Mouse (Mus musculus) frontal cortex, adult (tissue): Measurements from ENCODE around the gene Mapk6.

Experiments used
- ATAC-seq: cut with Nextera tagmentation; 2 replicates; pipeline ENCODE4 v1.9.2; 2017; ENCODE audit warnings: mild to moderate bottlenecking, moderate library complexity, mixed read lengths; ENCODE audit not compliant: low TSS enrichment

Gene Mapk6

DNA sequence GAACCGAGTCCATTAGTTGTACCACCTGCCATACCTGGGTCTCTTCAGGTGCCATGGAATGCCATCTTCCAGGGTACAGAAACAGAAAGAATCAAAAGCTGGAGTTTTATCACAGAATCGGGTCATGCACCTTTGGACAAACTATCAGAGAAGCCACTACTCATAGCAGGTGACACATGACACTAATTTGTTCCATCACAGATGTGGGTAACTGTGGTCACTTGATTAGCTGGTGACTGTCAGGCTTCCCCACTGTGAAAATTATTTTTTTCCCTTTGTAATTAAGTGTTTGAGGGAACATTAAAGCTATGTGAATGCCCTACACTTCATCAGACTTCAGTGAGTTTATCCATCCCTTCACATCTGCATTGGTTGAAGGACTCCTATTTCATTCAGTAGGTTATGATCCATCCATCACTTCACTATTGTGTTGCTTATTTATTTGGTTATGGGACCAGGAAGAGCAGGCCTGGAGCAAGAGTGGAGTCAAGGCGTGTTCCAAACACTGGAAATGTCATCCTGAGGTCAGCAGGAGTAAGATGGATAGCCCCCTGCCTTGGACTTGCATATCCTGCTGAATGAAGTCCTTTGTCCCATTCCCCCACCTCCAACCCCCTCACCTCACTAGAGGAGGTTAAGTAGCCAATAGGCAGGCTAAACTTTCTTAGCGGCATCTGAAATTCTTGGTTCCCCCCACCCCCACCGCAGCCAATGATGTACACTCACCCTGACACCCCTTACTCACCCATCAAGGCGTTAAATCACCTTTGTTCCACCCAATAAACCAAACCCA, 14.7 kb upstream of the Mapk6 start:
- ATAC-seq = no peak

DNA sequence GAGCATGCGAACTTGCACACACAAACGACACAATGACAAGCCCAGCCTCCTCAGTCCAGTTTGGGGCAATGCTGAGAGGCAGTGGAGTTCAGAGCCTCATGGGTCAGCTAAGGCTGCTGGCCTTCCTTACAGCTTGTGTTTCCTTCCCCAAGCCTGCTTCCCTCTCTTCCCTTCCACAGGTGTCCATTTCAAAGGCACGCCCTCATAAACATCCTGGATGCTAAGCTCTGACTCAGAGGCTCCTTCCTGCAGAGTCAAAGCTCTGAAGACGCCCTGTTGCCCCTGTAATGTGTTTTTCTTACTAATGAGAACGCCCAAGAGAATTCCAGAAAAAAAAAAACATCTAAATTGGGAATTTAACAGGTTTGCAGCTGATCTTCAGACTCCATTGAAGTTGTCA, 13.9 kb upstream of the Mapk6 start:
- ATAC-seq = no peak

DNA sequence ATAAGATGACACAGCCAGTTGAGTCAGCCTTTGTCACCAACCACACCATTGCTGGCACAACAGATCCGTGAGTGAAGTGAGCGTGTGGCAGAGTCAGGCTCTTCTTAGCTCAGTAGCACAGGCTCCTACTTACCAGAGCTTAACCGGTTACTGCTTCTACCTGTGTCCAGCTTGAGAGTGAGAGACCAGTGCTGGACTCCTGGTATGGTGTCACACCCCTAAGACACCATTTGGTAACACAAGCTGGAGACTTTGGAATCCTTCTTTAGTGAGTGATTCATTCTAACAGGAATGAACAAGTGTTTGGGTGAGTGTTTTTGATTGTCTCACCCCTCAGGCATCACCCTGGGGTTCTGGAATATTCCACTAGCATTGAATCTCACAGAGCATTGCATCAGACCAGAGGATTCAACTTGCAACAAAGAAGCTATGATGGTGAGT, 12.5 kb upstream of the Mapk6 start:
- no peak for ATAC-seq

DNA sequence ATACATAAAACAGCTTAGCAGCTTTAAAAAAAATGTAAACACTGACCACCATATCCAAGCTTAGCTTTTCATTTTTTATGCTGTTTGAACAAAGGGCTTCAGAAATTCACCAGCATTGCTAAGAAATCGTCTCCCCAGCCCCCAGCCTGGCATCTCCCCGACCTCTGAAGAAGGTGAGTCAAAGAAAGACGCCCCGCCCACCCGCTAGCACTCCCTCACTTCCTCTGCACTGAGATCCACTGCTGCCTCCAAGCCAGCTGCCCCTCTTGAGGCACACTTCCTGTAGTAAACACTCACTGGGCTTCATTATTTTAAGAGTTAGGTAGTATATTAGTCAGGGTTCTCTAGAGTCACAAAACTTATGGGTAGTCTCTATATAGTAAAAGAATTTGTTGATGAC, 4.4 kb upstream of the Mapk6 start:
- ATAC-seq = no peak

DNA sequence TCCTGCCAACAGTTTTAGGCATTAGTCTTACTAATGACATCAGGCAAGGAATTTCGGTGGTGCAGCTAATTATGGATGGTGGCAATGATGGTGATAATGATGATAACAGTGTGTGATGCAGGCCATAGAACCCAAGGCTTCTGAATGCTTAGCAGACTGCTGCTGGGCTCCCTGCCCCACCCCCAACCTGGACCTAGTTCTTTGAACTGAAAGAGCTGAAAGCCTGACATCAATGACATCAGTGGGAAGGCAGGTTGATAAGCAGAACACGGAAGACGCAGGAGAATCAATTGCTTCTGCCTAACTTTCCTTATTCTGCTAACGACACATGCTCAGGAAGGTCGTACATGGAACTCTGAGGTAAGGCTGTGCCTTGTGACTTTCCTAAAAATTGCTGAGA, 3.4 kb upstream of the Mapk6 start:
- ATAC-seq = no peak

DNA sequence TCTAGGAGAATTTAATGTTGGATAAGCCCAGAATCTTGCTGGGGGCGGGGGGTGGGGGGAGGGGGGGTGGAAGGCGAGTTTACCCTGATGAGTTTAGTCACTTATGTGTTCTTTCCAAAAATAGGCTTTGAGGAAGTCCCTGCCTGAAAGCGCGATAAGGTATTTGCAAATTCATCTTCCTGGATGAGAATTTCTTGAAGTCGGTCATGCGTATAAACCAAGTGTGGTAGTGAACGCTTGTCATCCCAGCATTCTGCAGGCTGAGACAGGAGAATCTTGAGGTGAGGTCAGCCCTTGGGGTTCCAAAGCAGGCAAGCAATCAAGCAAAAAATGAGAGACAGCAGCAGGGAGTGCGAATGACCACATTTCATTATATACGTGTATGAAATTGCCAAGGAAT, 1.8 kb upstream of the Mapk6 start:
- no peak for ATAC-seq

DNA sequence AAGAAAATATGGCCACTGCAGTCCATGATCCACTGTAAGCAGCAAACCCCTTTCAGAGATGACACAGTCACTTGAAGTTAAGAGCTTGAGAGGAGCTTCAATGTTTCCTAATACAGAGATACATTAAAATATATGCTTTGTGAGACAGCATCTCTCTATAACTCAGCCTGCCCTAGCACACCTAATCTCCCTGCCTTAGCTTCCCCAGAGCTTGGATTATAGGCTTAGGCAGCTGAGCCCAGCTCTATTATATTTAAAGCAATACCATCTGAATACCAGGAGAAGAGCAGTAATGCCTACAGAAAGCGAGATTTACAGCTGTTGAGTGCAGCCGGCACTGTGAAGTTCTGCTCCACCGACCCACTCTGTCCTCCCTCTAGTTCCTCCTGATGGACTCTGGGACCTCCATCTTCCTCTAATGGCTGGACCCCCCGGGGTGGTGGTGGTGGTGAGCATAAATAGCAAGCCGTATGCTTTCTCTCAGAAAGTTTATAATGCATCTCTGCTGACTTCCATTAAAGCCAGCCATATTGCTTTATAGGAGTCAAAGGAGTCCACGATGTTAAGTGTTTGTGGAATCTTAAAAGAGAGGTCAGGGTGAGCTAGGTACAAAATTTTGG, 1.2 kb upstream of the Mapk6 start:
- ATAC-seq = no peak

DNA sequence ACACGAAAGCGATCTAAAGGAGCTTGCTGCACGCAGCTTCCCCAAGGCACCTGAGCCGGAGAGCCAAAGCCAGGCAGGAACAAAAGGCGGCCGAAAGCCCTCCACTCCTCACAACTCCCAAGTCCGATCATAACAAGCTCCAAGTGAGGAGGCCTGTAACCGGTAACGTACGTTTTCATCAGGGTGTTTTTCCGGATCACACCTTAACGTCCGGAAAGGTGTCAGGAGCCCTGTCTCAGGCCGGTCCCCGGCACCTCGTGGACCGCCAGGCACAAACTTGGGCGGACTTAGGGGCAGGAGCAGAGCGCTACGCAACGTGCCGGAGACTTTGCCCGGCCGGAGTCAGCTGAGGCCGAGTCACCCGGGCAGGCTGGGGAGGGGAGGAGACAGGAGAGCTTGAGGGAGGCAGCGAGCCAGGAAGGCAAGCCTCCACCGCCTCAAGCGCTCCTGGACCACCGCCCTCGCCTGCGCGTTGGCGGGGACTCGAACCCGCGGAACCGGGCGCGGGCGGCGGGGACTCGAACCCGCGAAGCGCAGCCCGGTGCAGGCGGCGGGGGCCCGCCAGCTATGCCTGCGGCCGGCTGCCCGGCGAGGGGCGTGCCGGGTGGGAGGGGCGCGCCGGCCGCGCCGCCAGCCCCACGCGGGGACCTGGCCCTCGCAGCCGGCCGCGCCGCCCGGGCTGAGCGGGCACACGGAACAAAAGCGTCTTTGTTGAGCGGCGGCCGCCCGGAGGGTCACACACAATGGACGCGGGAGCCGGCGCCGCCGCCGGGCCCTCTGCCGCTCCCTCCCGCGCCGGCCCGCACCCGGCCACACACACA, 564 bp downstream of the Mapk6 start:
- peak; percentile 58 for ATAC-seq

DNA sequence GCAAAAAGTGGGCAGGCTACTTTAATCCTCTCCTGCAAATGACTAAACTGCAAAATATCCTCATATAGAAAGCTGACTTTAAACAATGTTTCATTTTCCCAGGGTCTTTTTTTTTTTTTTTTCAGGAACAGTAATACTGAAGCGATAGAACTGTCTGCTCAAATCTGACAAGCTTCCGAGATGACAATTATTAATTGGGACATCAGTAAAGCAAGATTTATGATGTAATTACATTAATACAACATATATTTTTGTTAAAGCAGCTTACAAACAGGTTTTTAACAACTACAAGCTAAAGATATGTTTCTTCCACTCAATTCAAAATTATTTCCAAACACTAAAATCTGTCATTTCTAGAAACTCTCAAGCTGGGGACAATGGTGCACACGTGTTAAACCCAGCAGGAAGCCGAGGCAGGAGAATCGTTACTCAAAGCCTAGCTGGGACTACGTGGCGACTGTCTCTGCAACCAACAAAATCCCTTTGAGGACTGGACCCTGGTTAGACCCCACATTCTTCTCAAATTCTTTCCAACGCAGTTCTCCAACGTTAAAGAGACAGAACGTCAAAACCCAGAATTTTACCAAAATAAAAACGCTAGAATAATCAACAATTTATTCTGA, 1.5 kb downstream of the Mapk6 start:
- no peak for ATAC-seq

DNA sequence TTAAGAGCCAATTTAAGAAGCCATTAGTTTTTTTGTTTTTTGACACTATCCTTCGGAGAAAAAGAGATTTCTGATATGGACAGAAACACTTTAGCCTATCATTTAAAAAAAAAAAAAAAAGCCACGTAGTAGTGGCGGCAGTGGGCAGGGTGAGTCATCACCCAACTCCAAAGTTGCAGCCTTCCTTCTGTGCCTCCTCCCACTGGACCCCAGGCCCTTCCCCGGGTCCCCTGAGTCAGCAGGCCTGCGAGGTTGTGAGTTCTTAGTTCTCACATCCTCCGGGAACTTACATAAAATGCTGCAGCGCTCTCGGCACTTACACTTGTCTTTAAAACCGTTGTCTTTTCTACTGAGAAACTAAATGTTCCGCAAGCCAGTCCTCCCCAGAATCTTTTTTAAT, 2.0 kb downstream of the Mapk6 start:
- peak; percentile 50; the same call in 1 of the 2 replicates for ATAC-seq

DNA sequence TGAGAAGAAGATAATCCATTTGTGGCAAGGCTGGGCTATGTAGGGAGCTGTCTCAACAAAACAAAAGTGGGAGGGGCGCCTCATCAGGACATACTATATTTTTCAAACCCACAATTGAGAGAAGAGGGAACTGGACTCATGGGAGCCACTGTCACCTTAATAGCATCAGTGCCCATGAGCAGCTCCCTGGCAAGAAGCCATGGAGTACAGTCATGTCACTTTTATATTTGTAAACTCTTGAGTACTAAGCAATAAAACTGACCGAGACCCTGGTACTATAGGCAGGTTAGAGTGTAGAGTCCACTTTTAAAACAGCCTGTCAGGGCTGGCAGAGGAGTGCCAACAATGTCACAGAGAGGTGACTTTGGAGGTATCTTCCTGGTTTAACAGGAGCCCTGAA, 3.7 kb downstream of the Mapk6 start:
- ATAC-seq = no peak

DNA sequence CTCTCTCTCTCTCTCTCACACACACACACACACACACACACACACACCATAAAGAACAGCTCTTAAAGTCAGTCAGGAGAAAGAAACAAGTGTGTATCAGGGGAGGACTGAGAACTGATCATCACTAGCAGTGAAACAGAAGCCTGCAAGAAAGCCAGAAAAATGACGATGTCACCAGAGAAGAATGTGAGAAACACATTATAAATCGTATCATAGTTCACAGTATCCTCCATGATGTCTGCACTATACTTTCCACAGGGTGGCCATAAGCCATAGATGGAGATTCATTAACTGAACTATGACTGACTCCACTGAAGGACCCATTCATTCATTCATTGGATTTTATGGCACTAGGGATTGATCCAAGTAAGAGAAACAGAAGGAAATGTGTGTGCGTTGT, 6.3 kb downstream of the Mapk6 start:
- ATAC-seq = no peak

DNA sequence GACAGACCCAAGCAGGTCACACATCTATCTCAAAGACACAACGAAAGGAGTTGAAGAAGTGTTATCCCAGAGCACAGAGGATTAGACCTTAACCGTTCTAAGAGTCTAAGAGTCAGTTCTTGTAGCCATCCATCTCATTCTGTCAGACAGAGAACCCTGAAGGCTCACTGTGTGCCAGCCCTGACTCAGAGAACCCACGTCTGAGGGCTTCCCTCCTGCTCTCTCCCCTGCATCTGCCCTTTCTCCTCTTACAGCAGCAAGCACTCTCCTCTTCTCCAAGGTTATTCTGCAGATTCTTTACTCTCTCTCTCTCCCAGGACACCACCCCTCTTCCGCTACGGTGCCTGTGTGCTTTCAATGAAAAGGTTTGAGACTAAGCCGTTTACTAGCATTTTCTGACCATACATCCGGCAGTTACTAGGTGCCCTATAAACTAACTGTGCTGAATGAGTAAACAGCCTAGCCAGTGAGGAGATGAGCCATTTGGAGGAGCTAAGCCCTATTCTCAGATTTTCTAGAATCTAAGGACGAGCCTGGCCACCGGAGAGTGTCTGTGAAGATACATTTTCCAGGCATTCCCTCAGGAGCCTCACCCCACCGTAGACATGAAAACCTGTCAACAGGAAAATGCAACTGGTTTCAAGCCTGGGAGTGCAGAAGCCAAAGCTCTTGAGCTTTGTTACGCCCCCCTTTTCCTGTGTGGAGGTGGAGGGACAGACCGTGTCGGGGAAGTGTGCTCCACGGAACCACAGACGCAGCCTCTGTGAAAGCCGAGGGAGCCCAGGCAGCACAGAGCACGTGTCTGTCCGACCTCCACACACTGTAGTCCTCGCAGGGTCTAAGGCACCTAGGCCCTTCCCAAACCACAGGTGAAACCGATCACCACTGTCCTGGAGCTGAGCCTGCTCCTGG, 8.0 kb downstream of the Mapk6 start:
- ATAC-seq = peak; percentile 66

DNA sequence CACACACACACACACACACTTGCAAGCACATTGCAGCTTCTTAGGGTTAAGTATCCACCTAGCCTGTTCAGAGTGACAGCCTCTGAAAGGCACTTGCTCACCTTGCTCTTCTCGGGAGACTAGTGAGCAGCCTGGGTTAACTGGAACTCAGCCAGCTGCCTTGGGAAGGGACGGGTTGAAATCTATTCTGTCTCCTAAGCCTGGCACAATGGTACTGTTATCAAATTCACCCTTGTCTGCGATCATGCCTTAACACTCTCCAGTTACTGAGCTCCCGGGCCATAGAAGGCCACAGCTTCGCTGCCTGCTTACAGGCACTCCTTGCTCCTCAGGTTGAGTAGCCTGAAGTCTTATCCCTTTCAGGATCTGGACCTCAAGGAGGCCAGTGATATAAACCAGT, 9.2 kb downstream of the Mapk6 start:
- ATAC-seq = no peak

DNA sequence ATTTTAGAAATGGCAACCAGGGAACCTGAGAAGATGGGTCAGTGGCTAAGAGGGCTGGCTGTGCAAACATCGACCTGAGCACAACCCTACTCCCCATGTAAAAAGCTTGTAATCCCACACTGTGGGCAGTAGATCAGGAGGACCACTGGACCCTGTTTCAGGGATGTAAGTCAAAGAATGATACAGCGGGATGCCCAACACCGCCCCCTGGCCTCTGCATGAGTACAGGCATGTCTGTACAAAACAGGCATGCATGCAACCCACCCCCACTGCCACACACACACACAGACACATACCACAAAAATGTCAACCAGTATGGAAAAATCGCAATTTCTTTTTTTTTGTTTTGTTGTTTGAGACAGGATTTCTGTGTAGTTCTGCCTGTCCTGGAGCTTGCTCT, 10.7 kb downstream of the Mapk6 start:
- no peak for ATAC-seq

DNA sequence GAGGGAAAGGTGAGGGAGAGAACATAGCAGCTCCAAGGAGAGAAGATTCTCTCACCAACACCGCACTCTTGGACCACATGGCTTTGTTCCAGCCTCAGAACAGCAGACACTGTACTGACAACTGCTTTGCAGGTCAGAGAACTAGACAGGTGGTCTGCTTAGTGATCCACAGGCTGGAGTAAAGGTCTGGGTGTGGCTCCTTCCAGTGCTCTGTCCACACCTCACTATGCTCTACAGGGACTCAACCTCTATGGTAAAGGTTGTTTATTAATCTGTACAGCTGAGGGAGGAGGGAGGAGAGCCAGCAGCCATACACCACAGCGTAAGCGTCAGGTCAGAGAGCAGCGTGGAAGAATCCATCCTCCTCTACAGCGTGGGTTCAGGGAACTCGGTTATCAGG, 13.8 kb downstream of the Mapk6 start:
- ATAC-seq = no peak

DNA sequence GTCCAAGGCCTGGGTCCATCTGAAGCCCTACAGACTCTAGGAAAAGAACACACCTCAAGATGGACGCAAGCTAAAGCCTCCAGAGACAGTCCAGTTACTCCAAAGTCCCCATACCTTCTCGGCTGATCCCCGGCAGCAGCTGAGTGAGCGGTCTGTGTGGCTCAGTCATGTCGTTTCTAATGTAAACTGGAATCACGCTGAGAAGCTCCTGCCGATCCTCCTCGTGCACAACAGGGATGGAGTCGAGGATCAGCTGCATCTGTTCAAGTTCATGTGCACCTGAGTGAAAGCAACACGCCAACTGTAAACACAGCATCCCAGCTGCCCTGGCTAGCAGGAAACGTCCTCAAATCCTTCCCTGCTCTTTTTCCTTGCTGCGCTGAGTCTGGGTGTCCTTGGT, 16.6 kb downstream of the Mapk6 start:
- ATAC-seq = no peak

DNA sequence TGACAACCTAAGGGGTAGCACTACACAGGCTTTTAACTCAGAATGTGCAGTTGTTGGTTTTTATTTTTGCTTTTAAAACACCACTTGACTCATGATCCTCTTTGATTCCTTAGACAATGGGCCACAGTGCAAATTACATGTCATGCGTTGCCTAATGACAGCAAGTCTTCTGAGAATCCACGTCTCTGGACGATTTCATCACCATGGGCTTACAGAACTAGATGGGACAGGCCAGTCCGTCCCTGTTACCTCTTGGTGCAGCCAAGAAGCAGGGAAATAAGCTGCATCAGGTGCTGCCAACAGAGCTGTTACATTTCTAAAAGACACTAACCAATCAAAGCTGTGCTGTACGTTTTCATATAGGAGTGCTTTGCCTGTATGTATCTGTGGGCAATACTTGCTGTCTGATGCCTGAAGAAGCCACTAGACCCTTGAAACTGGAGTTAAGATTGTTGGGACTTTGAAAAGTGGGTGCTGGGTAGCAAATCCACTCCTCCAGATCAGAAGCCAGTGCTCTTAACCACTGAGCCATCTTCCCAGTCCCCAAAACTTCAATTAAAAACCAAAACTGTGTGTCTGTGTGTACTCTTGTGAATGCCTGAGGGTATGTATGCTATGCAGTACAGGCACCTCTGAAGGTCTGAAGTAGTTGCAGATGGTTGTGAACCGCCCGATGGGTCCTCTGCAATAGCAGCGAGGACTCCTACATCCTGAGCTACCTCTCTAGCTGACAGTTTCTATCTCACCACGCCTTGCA, 24.4 kb downstream of the Mapk6 start:
- ATAC-seq = no peak

DNA sequence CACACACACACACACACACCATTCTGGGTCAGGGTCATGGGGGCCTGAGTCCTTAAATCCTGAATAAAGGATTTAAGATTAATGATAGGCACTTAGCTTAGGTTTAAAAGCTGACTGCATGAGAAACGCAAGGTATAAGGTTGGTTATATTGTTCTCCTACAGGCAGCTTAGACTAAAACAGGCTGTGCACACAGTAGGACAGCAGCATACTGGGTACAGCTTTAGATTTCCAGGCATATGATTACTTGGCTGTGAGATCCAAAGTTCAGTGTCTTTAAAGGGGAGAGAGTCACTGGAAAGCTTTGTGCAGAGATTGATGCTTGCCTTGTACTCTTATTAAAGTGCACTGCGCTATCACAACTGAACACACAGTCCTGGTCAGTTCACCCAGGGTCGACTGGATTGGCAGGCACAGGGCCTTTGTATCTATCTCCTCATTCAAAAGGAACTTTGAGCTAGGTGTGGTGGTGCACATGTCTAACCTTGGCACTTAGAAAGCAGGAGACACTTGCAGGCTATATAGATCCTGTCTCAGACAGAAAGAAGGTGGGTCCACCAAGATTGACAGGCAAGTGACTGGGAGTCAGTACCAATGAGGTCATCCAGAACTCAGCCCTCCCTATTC, 25.4 kb downstream of the Mapk6 start:
- ATAC-seq = no peak

DNA sequence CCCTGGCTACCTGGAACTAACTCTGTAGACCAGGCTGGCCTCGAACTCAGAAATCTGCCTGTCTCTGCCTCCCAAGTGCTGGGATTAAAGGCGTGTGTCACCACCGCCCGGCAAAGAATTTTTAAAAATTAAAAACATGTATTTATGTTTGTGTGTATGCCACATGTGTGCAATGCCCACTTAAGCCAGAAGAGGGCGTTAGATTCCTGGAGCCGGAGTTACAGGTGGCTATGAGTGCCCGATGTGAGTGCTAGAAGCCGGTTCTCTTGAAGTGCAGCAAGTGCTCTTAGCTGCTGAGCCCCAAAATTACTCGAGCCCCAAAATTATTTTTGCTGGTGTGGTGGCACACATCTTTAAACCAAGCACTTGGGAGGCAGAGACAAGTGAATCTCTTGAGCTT, 26.0 kb downstream of the Mapk6 start:
- no peak for ATAC-seq
